ENCODE assay signal across 14 mouse cellular contexts in the genomic region with DNA sequence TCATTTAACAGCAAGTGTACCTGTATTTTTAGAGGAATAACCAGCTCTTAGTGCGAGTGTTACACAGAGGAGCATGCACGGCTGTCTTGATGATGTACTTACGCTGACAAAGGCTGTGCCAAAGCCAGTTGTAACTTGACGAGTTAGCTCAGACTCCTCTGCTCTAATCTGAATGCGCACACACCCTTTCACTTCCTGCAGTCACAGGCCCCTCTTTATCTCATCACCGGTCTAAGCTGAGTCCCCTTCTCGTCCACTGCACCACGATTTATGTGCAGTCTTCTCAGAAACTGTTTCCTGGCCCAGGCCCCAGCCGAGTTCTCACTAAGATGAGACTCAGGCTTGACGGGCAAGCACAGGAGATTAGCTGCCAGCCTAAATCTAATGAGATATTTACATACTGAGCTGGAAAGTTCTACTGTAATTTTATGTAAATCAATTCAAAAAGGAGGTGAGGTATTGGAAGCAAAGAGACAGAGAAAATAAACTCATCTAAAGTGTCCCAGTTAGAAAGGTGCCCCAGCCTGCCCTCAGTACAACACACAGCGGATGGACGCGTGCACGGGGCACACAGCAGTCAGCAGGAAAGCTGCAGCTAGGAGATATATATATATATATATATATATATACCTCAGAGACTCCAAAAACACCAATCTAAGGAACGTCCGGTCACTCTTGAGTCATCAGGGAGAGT.
DNase-seq lines count a peak whose midpoint lies in the region; ATAC-seq and TF ChIP-seq lines count a peak whose summit lies in the region.
"Had no signal": no experiment of that assay in that cellular context is flagged by ENCODE, and none has a peak within 500 bp of the region (broad histone marks: within the 10 kb centered on the region; RNA-seq: fewer than 3 reads in every experiment).

No protein-coding gene starts in this region.

- H3K4me1 ChIP-seq in hindbrain, embryonic 14.5 days (replicated peaks; ENCODE audit: control insufficient read depth, insufficient read depth, low read length), result peaks cover 13% of the 10 kb centered on the region
- peaks cover 21% of the 10 kb centered on the region for H3K4me1 ChIP-seq in hindbrain, embryonic 13.5 days (replicated peaks)
- peaks cover 25% of the 10 kb centered on the region for H3K4me1 ChIP-seq in forebrain, embryonic 15.5 days
- H3K4me1 ChIP-seq in stomach, postnatal 0 days (replicated peaks; ENCODE audit: control insufficient read depth, insufficient read depth), result no peaks in the 10 kb centered on the region

- H3K9ac ChIP-seq in hindbrain, embryonic 14.5 days, result 0 out of 2 replicates have a peak overlapping the region, but pooled peaks have one; percentile 16
- H3K9ac ChIP-seq in hindbrain, embryonic 13.5 days, result no peak overlapping the region
- H3K9ac ChIP-seq in forebrain, embryonic 15.5 days (replicated peaks), result no peak overlapping the region
- no peak overlapping the region for H3K9ac ChIP-seq in stomach, postnatal 0 days (ENCODE audit: low read length)
- H3K9ac ChIP-seq: embryonic facial prominence, embryonic 15.5 days; hindbrain, embryonic 12.5 days; kidney, embryonic 15.5 days had no signal

- ATAC-seq in hindbrain, embryonic 14.5 days (ENCODE audit: low FRiP score), result no peak
- ATAC-seq in hindbrain, embryonic 13.5 days (ENCODE audit: low FRiP score), result no peak
- ATAC-seq in forebrain, embryonic 15.5 days (replicated peaks), result peak; percentile 32; the same call in 1 of the 2 replicates
- peak; percentile 93 for ATAC-seq in megakaryocyte-erythroid progenitor cell, adult 5-6 weeks (replicated peaks; ENCODE audit: low FRiP score, low TSS enrichment, poor library complexity, severe bottlenecking)
- ATAC-seq in stomach, postnatal 0 days (ENCODE audit: low FRiP score, low TSS enrichment), result no peak

- H3K9me3 ChIP-seq in hindbrain, embryonic 14.5 days (ENCODE audit: control insufficient read depth, low read length), result no peaks in the 10 kb centered on the region
- H3K9me3 ChIP-seq in hindbrain, embryonic 13.5 days, result no peaks in the 10 kb centered on the region
- H3K9me3 ChIP-seq in forebrain, embryonic 15.5 days, result no peaks in the 10 kb centered on the region
- H3K9me3 ChIP-seq in stomach, postnatal 0 days (ENCODE audit: control insufficient read depth, low read length), result no peaks in the 10 kb centered on the region
- H3K9me3 ChIP-seq: embryonic facial prominence, embryonic 15.5 days; hindbrain, embryonic 12.5 days; kidney, embryonic 15.5 days had no signal

- no peak for TF ChIP-seq POLR2A in brain, embryonic 14.5 days (IDR thresholded peaks at IDR 0.05; ENCODE audit: borderline replicate concordance, extremely low read depth, insufficient read depth, insufficient read length, poor library complexity, severe bottlenecking)

- no peak for DNase-seq in hindbrain, embryonic 14.5 days (ENCODE audit: low spot score)
- peak; percentile 73 for DNase-seq in brain, embryonic 14.5 days (ENCODE audit: low read depth)
- DNase-seq in stomach, postnatal 0 days (ENCODE audit: low spot score), result no peak
- DNase-seq in kidney, adult 11 months, result no peak
- DNase-seq in spleen, postnatal 36 days (ENCODE audit: low spot score in 2 of 2), result no peak
- DNase-seq: adrenal gland, postnatal 36 days; lung, adult 2 months; thymus, postnatal 25 days had no signal

- H3K36me3 ChIP-seq in hindbrain, embryonic 14.5 days (replicated peaks; ENCODE audit: control insufficient read depth, insufficient read depth), result peaks cover 32% of the 10 kb centered on the region
- peaks cover 21% of the 10 kb centered on the region for H3K36me3 ChIP-seq in hindbrain, embryonic 13.5 days
- peaks cover 5% of the 10 kb centered on the region; the same call in 1 of the 2 replicates for H3K36me3 ChIP-seq in forebrain, embryonic 15.5 days
- peaks cover 3% of the 10 kb centered on the region for H3K36me3 ChIP-seq in stomach, postnatal 0 days (ENCODE audit: control insufficient read depth, insufficient read depth, low read length)
- H3K36me3 ChIP-seq: embryonic facial prominence, embryonic 15.5 days had no signal

- 55% methylated on average over 16 of the region's 16 CpGs for WGBS in hindbrain, embryonic 14.5 days
- 65% methylated on average over 16 of the region's 16 CpGs for WGBS in hindbrain, embryonic 13.5 days
- WGBS in forebrain, embryonic 15.5 days, result 30% methylated on average over 16 of the region's 16 CpGs
- 63% methylated on average over 16 of the region's 16 CpGs for WGBS in stomach, postnatal 0 days

- H3K27me3 ChIP-seq in hindbrain, embryonic 14.5 days (ENCODE audit: control insufficient read depth, insufficient read depth, low read length), result no peaks in the 10 kb centered on the region
- no peaks in the 10 kb centered on the region for H3K27me3 ChIP-seq in hindbrain, embryonic 13.5 days
- H3K27me3 ChIP-seq in forebrain, embryonic 15.5 days, result no peaks in the 10 kb centered on the region
- no peaks in the 10 kb centered on the region for H3K27me3 ChIP-seq in stomach, postnatal 0 days (ENCODE audit: control insufficient read depth, insufficient read depth, low read length)
- H3K27me3 ChIP-seq: embryonic facial prominence, embryonic 15.5 days; hindbrain, embryonic 12.5 days; kidney, embryonic 15.5 days had no signal

- H3K4me3 ChIP-seq in hindbrain, embryonic 14.5 days (replicated peaks; ENCODE audit: low read length), result no peak overlapping the region
- no peak overlapping the region for H3K4me3 ChIP-seq in hindbrain, embryonic 13.5 days
- H3K4me3 ChIP-seq in forebrain, embryonic 15.5 days, result no peak overlapping the region
- H3K4me3 ChIP-seq in stomach, postnatal 0 days (ENCODE audit: low read depth, low read length), result no peak overlapping the region
- H3K4me3 ChIP-seq: embryonic facial prominence, embryonic 15.5 days; hindbrain, embryonic 12.5 days; kidney, embryonic 15.5 days had no signal

- no peak for TF ChIP-seq EP300 in stomach, postnatal 0 days (optimal IDR thresholded peaks at IDR 0.05)

- H3K4me2 ChIP-seq in hindbrain, embryonic 14.5 days (replicated peaks), result no peak overlapping the region
- H3K4me2 ChIP-seq in hindbrain, embryonic 13.5 days, result no peak overlapping the region
- H3K4me2 ChIP-seq in forebrain, embryonic 15.5 days (replicated peaks), result no peak overlapping the region
- no peak overlapping the region for H3K4me2 ChIP-seq in stomach, postnatal 0 days (replicated peaks; ENCODE audit: low read depth)
- H3K4me2 ChIP-seq: embryonic facial prominence, embryonic 15.5 days; hindbrain, embryonic 12.5 days; kidney, embryonic 15.5 days had no signal

- TF ChIP-seq CTCF in brain, embryonic 14.5 days (IDR thresholded peaks at IDR 0.05; ENCODE audit: borderline replicate concordance, extremely low read depth, insufficient read depth, insufficient read length), result no peak
- TF ChIP-seq CTCF in stomach, postnatal 0 days (IDR thresholded peaks at IDR 0.05; ENCODE audit: low read depth), result no peak

- H3K27ac ChIP-seq in hindbrain, embryonic 14.5 days, result no peak overlapping the region
- no peak overlapping the region for H3K27ac ChIP-seq in hindbrain, embryonic 13.5 days
- H3K27ac ChIP-seq in forebrain, embryonic 15.5 days (replicated peaks), result peak overlapping the region; percentile 47; the same call in 1 of the 2 replicates
- no peak overlapping the region for H3K27ac ChIP-seq in stomach, postnatal 0 days (replicated peaks)
- H3K27ac ChIP-seq: kidney, embryonic 15.5 days had no signal

Comparison
In these comparisons a context has a peak if more than half of its experiments do, and no peak if none do; other contexts are left out.
1. ATAC-seq: peak in forebrain, embryonic 15.5 days (single experiment) and megakaryocyte-erythroid progenitor cell, adult 5-6 weeks (single experiment); none in hindbrain, embryonic 14.5 days (single experiment), hindbrain, embryonic 13.5 days (single experiment) and stomach, postnatal 0 days (single experiment).